Mouse (Mus musculus): ENCODE results near the gene Nfia. TPM values are rescaled to one million over a fixed set of nuclear protein-coding genes. Genes with fewer than 3 reads are reported as not detected.

Gene Nfia
- total RNA-seq, 4 experiments from 2014 or later = 109 to 137 (median 121) TPM

- DNase-seq (ENCODE audit: low spot score) = no peak
These were observed 10.7 kb downstream of the Nfia start for GRCm38 (mm10) chr4:97783073-97783879.

DNA sequence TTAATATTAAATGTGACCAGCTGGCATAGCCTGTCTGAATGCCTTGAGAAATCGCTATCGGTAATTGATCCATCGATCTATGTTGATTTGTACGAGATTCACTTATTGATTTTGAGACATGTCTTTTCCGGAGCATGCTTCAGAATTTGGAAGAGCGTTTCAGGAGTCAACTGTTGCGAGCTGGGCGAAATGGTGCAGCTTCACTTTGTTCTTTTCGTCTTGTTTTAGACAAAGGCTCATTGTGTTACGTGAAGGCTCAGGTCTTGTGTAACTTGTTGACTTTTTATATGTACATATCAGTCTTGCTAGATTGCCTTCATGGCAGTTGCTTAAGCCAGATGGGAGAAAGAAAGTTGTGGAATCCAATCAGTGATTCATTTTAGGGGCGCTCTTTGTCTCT lies 11.7 kb downstream of the Nfia start:
- no peak for DNase-seq (ENCODE audit: low spot score)

DNA sequence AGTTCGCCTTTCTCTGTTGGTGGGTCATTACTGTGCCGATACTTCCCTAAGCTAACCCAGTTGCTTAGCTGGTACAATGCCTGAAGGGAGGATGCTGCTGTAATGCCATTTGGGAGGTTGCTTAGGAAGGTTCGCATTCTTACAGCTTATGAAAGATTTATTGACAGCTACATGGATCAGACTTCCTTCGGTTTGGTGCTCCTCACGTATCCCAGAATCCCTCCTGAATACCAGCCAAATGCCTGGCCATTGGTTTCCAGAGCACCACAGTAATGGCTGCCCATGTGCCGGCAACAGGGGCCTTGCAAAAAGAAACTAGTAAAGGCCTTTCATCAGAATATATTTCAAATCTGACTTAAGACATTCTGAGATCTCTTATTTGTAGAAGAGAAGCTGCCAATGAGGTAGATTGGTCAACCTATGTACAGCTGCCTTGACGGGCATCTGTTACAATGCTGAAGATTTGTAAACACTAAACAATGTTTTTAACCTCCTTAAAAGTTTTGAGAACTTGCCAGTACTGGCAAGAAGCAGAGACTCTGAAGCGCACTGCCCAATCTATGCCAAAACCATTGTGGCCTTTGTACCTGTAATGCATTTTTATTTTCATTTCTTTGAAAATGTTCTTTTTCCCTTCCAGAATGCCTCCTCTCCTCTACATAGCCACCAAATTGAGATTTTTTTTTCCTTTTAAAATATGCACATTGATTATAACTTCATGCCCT lies 13.2 kb downstream of the Nfia start:
- no peak for DNase-seq (ENCODE audit: low spot score)

- DNase-seq (ENCODE audit: low spot score) = no peak
These were observed 14.0 kb downstream of the Nfia start for GRCm38 (mm10) chr4:97786571-97786970.

- DNase-seq (ENCODE audit: low spot score) = no peak
These were observed 15.0 kb downstream of the Nfia start for GRCm38 (mm10) chr4:97787515-97787914.

- DNase-seq (ENCODE audit: low spot score) = no peak
These were observed 16.0 kb downstream of the Nfia start for GRCm38 (mm10) chr4:97788537-97788936.

DNA sequence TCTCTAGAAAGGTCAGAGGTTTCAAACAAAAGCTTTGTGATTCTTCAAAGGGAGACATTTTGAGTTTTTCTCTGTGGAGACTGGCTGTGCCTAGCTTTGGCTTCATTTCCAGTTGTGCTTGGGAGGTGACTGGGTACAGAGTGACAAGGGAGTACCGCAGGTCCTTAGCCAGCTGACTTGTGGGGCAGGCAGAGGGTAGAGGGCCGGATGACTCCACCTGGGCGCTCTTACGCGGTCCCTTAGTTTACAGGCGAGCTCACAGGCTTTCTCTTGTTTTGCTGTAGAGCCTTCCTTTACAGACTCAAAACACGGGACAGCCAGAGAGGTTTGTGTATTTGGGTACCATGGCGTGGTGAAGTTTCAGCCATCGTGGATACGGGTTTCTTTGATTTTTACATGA lies 21.4 kb downstream of the Nfia start:
- DNase-seq (ENCODE audit: low spot score) = no peak

GRCm38 (mm10) chr4:97794865-97795264 lies 22.3 kb downstream of the Nfia start:
- no peak for DNase-seq (ENCODE audit: low spot score)

GRCm38 (mm10) chr4:97795957-97796356 lies 23.4 kb downstream of the Nfia start:
- no peak for DNase-seq (ENCODE audit: low spot score)

GRCm38 (mm10) chr4:97796505-97796904 lies 24.0 kb downstream of the Nfia start:
- DNase-seq (ENCODE audit: low spot score) = no peak

GRCm38 (mm10) chr4:97803791-97804190 lies 31.3 kb downstream of the Nfia start:
- no peak for DNase-seq (ENCODE audit: low spot score)

DNA sequence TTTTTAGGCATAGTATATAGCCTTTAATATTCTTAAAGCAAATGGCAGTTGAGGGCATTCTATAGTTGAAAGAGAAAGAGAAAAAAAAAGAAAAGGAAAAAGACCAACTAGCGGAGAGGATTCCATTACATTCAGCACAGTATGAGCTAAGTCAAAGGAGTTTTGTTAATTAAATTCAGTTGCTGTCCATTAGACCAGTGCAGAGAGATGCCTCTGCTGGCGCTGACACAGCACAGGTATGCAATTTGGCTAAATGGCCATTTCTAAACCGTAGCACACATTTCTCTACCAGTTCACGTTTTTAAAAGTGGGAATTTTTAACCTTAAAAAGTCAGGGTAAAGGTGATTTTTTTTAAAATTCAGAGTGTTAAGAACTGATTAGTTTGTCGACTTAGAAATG lies 32.1 kb downstream of the Nfia start:
- no peak for DNase-seq (ENCODE audit: low spot score)

- DNase-seq (ENCODE audit: low spot score) = no peak
These were observed 32.7 kb downstream of the Nfia start for GRCm38 (mm10) chr4:97805255-97805654.

DNA sequence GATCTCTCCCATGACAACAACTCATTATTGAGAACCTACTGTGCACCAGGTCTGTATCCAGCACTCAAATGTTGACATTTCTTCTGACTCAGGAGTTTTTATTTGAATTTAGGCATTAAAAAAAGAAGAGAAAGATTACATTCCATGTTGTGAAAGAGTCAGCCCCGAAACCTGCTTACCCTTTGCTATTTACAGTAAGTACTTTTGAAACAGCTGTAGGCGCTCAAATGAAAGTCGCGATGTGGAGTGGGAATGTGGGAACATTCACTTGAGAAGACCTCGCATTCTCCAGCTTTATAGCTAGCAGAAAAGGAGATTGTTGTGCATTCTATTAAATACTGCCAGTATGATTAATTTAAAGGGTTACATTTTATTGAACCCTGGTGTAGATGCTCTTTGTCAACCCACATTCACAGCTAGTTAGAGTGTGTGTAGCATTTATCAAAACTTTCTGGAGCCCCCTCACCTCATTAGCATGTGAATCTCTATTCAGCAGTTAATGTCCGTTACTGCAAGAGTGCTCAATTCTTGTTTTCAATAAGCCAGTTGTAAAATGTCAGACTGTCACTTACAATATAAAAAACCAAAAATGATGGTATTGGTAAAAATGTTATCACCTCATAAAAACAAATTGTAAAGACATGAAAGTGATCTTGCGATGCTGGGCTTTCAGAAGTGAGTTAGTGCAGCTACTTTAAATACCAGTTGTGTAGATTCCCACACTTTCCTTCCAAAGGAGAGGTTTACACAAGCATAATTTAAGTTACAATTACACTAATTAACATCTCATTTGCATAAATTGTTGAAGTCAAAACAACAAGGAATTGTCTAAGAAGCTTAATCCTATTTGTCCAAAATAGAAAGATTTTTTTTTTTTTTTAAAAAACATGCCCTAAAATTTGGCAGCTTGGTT lies 33.6 kb downstream of the Nfia start:
- DNase-seq (ENCODE audit: low spot score) = no peak

GRCm38 (mm10) chr4:97806924-97807323 lies 34.4 kb downstream of the Nfia start:
- DNase-seq (ENCODE audit: low spot score) = no peak

- no peak for DNase-seq (ENCODE audit: low spot score)
These were observed 36.4 kb downstream of the Nfia start for GRCm38 (mm10) chr4:97808885-97809284.

DNA sequence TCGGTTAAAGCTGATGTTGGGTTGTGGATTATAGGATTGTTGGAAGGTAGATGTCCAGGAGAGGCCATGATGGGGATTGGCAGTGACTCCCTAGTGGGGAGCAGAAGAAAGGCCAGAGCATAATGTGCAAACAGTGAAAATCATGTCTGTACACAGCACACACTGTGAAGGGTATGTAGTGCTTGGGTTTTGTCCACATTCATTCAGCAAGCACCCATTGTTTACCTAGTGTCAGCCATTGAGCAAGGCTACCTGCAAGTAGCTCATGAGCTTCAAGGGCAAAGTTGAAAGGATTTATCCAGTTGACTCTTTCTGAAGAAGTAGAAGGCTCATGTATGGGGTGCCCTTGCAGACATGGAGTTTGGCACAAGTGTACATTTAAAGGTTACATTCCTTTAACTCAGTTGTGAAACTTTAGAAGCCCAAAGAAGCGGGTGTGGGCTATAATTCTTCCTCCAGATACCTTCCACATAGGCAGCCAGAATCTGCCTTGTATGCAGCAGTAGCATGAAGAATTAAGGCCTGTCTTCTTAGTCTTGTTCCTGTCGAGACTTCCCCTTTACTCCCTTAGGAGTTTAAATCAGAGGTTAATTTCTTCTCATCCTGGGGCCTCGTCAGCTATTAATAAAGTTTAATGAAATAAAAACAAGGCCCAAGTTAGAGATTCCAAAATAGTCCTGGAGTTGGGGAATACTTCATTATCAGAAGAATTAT lies 37.2 kb downstream of the Nfia start:
- no peak for DNase-seq (ENCODE audit: low spot score)

DNA sequence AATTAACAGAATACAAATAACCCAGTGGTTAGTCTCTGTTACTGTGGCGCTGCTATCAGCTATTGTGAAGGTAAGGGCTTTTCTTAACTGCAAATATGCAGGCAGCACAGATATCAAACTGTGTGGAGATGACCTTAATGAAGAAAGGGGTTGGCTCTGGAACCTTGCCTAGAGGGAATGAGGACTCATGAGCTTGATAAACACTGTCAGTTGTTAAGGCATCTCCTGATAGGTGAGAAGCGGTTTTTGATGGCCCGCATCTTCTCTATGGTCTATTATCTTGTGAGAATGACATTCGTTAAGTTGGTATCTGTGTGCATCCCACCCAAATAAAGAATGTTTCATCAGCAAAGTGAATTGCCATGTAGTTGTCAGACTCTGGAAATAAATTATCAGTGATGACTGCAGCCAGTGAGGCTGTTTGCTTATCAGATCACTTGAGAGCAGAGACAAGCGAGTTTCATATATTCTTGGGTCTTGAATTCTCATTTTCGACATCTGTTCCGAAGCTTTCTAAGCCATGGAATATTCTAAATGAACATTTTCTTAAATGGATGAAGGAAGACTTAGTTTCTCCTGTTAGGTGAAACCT lies 37.9 kb downstream of the Nfia start:
- no peak for DNase-seq (ENCODE audit: low spot score)

DNA sequence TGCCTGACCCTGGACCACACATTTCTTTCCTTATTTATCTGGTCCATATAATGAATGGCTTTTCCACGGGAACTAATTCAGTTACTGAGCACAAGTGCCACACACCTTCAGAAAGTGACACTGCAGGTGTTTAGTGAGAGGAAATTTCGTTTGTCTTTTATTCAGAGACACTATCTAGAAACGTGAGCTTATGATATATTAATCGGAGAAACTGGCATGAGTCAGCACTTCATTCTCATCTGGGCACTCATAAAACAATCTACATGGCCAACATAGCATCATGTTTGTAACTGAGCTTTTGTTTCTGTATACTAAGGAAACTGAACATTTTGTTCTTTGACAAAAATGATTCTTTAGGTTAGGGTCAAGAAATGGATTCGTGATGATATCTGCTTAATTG lies 40.5 kb downstream of the Nfia start:
- DNase-seq (ENCODE audit: low spot score) = no peak

GRCm38 (mm10) chr4:97813996-97814395 lies 41.5 kb downstream of the Nfia start:
- DNase-seq (ENCODE audit: low spot score) = no peak

GRCm38 (mm10) chr4:97814515-97814914 lies 42.0 kb downstream of the Nfia start:
- DNase-seq (ENCODE audit: low spot score) = no peak
